Mouse (Mus musculus) myocyte (in vitro differentiated cells): ENCODE results near the gene Ank.

Experiments used
- CEBPB ChIP-seq: IDR thresholded peaks from 2 replicates; pipeline ENCODE4 v1.6.1; 2011; ENCODE audit warnings: mild to moderate bottlenecking, moderate library complexity; ENCODE audit not compliant: poor library complexity, insufficient read depth, severe bottlenecking
- E2F4 ChIP-seq: IDR thresholded peaks from one replicate; pipeline ENCODE4 v1.6.1; 2011; ENCODE audit warnings: mild to moderate bottlenecking, control low read depth, moderate library complexity; ENCODE audit not compliant: insufficient read depth
- MAX ChIP-seq: IDR thresholded peaks from one replicate; pipeline ENCODE4 v1.6.1; 2011; ENCODE audit warnings: low read depth, mild to moderate bottlenecking, control low read depth
- MYOG ChIP-seq, 3 experiments: IDR thresholded peaks; one replicate each; pipeline ENCODE4 v1.6.1; 2011; ENCODE audit warnings: control low read depth in 2 of 3, low read depth in 2 of 3, mild to moderate bottlenecking in 2 of 3; ENCODE audit not compliant: insufficient read length in 2 of 3, control insufficient read depth in 1 of 3, insufficient read depth in 1 of 3
- POLR2A ChIP-seq: IDR thresholded peaks from one replicate; pipeline ENCODE4 v1.6.1; 2011; ENCODE audit warnings: low read depth, mild to moderate bottlenecking, control low read depth, moderate library complexity; ENCODE audit not compliant: insufficient read length
- REST ChIP-seq: IDR thresholded peaks from one replicate; pipeline ENCODE4 v1.6.1; 2011; ENCODE audit warnings: mild to moderate bottlenecking, control low read depth, moderate library complexity; ENCODE audit not compliant: insufficient read depth, insufficient read length
- TCF3 ChIP-seq: IDR thresholded peaks from one replicate; pipeline ENCODE4 v1.6.1; 2011; ENCODE audit warnings: low read depth, control low read depth; ENCODE audit not compliant: insufficient read length
- USF1 ChIP-seq: IDR thresholded peaks from one replicate; pipeline ENCODE4 v1.6.1; 2011; ENCODE audit warnings: low read depth, mild to moderate bottlenecking, control low read depth, moderate library complexity

DNA sequence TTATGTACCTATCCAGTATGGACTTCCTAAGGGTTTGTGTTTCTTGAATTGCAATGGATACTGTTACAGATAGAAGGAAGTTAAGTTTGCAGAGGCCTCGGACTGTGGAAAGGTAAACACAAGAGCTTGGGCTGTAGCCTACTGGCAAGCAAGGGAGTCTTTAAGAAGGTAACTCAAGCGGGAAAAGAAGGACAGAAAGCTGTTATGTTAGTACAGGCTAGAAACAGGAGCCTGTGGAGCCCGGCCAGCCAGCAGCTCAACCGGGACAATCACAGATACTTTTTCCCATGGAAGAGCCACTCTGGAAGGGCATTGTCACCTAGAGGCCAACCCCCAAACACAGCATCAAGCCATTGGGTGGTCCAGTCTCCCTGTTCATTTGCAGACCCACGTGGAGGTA, 31.1 kb upstream of the Ank start:
- no peak for TF ChIP-seq REST
- TF ChIP-seq POLR2A, result no peak
- TF ChIP-seq MYOG (IDR thresholded peaks at IDR 0.05; ENCODE audit: control insufficient read depth in 1 of 3, insufficient read depth in 1 of 3, insufficient read length in 2 of 3, low read depth in 2 of 3), result no peak
- TF ChIP-seq CEBPB, result no peak
- TF ChIP-seq USF1, result no peak
- no peak for TF ChIP-seq MAX
- TF ChIP-seq TCF3, result no peak
- no peak for TF ChIP-seq E2F4
